Mouse (Mus musculus) stomach, embryonic 14.5 days (tissue): ENCODE results near the gene Cc2d2b. TPM values are rescaled to one million over a fixed set of nuclear protein-coding genes. Genes with fewer than 3 reads are reported as not detected.

Experiments used
- ATAC-seq: fragments of 200-750 bp; cut with Nextera tagmentation; 2 replicates; pipeline ENCODE4 v1.8.0; 2017; ENCODE audit warnings: low read depth, moderate TSS enrichment; ENCODE audit not compliant: insufficient number of reproducible peaks, insufficient read depth, low FRiP score
- H3K27ac ChIP-seq: fragments of 300-500 bp; sonication (generic); 2 replicates; pipeline ENCODE4 v1.5.1; 2014; ENCODE audit warnings: mild to moderate bottlenecking, low read length, moderate library complexity, mixed read lengths
- H3K27me3 ChIP-seq: fragments of 300-500 bp; sonication (generic); 2 replicates; pipeline ENCODE4 v1.6.1; 2014; ENCODE audit warnings: low read length, control low read depth, mixed read lengths; ENCODE audit not compliant: control insufficient read depth, insufficient read depth
- H3K36me3 ChIP-seq: fragments of 300-500 bp; sonication (generic); 2 replicates; pipeline ENCODE4 v1.6.1; 2014; ENCODE audit warnings: mild to moderate bottlenecking, control low read depth, low read length, moderate library complexity, mixed read lengths; ENCODE audit not compliant: control insufficient read depth, insufficient read depth
- H3K4me1 ChIP-seq: fragments of 300-500 bp; sonication (generic); 2 replicates; pipeline ENCODE4 v1.6.1; 2014; ENCODE audit warnings: low read length, control low read depth, mixed read lengths; ENCODE audit not compliant: control insufficient read depth, insufficient read depth
- H3K4me2 ChIP-seq: fragments of 300-500 bp; sonication (generic); replicated peaks from 2 replicates; pipeline ENCODE4 v1.6.1; 2014; ENCODE audit warnings: low read depth, low read length, control low read depth
- H3K4me3 ChIP-seq: fragments of 300-500 bp; sonication (generic); 2 replicates; pipeline ENCODE4 v1.5.1; 2014; ENCODE audit warnings: low read depth, low read length, control low read depth
- H3K9ac ChIP-seq: fragments of 300-500 bp; sonication (generic); replicated peaks from 2 replicates; pipeline ENCODE4 v1.6.1; 2014; ENCODE audit warnings: low read depth, mild to moderate bottlenecking, control low read depth, low read length, moderate library complexity, mixed read lengths
- H3K9me3 ChIP-seq: fragments of 300-500 bp; sonication (generic); 2 replicates; pipeline ENCODE4 v1.6.1; 2016; ENCODE audit warnings: low read depth, low read length, control low read depth; ENCODE audit not compliant: control insufficient read depth
- WGBS: fragments of 180-500 bp; shearing (Covaris S2); extraction: QIAGEN DNeasy Blood & Tissue Kit; methylation state at CpG from one replicate; pipeline ENCODE4 v1.1.7; 2014; 5-methylcytosine and 5-hydroxymethylcytosine counted together
- polyA plus RNA-seq: library from polyadenylated mRNA; unstranded; fragments of >200 nt; fragmentation: Nextera tagmentation; extraction: Ambion mirVana; gene quantifications from 2 replicates; pipeline ENCODE4 v1.2.1, GENCODE M21; 2014

Cc2d2b gene
- polyA plus RNA-seq, 1 experiment from 2014 or later, result not detected

DNA sequence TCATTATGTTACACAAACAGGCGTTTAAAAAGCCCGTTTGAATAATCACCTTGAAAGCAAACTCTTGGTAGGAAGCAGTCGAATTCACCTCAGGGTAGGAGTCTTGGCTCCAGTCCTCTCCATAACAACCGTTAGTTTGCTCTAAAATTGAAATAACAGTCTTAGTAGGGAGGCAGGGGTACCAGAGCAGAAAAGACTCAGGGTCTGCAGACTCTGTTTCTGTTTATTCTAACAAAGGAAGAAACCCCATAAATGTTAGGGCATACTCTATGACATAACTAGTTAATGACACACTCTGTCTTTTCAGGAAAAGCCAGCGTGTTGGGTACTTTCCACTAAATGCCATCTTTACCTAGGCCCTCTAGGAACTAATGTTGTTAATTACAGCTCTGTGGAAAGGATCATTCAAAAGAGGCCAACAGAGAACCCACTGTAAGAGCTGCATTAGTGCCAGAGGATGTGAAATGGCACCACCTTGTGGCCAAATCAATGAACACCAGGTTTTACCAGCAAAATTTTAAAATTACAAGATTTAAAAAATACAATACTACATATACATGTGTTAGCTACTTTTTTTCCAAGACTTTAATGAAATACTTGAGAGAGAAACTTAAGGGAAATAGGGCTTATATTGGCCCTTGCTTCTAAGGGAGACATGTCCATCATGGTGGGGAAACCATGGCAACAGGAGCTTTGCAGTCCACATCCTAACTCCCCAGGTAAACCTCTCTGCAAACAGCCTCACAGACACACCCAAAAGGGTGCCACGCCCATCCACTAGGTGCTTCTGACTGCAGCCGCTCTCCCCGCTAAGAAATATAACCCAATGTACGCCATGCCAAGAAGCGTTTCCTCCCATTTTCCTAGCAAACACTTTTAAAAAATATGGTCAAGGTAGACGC, 26.2 kb upstream of the Cc2d2b start:
- Histone ChIP-seq H3K36me3 (no peaks in the 10 kb centered on the region), H3K4me3 (no peak overlapping the region), H3K27ac (no peak overlapping the region), H3K9me3 (no peaks in the 10 kb centered on the region), H3K4me1 (no peaks in the 10 kb centered on the region), H3K9ac (no peak overlapping the region), H3K27me3 (no peaks in the 10 kb centered on the region), H3K4me2 (no peak overlapping the region)
- 49% methylated on average over 11 of the region's 11 CpGs for WGBS
- ATAC-seq, result no peak

- H3K27me3 ChIP-seq, result no peaks in the 10 kb centered on the region
- H3K4me3 ChIP-seq, result no peak overlapping the region
- H3K9ac ChIP-seq, result no peak overlapping the region
- H3K4me2 ChIP-seq, result no peak overlapping the region
- no peaks in the 10 kb centered on the region for H3K4me1 ChIP-seq
- H3K27ac ChIP-seq, result no peak overlapping the region
- no peaks in the 10 kb centered on the region for H3K9me3 ChIP-seq
- 34% methylated on average over 10 of the region's 10 CpGs for WGBS
- no peak for ATAC-seq
- no peaks in the 10 kb centered on the region for H3K36me3 ChIP-seq
Observed at GRCm38 (mm10) chr19:40723516-40723915, 25.0 kb upstream of the Cc2d2b start.

GRCm38 (mm10) chr19:40726148-40726547, 22.4 kb upstream of the Cc2d2b start:
- Histone ChIP-seq H3K27me3 (no peaks in the 10 kb centered on the region), H3K27ac (no peak overlapping the region), H3K4me1 (no peaks in the 10 kb centered on the region), H3K9me3 (no peaks in the 10 kb centered on the region), H3K4me2 (no peak overlapping the region), H3K36me3 (no peaks in the 10 kb centered on the region), H3K4me3 (no peak overlapping the region), H3K9ac (no peak overlapping the region)
- WGBS, result 68% methylated on average over 4 of the region's 4 CpGs
- no peak for ATAC-seq

GRCm38 (mm10) chr19:40726614-40727013, 21.9 kb upstream of the Cc2d2b start:
- no peak overlapping the region for H3K4me3 ChIP-seq
- ATAC-seq, result no peak
- 62% methylated on average over 2 of the region's 2 CpGs for WGBS

DNA sequence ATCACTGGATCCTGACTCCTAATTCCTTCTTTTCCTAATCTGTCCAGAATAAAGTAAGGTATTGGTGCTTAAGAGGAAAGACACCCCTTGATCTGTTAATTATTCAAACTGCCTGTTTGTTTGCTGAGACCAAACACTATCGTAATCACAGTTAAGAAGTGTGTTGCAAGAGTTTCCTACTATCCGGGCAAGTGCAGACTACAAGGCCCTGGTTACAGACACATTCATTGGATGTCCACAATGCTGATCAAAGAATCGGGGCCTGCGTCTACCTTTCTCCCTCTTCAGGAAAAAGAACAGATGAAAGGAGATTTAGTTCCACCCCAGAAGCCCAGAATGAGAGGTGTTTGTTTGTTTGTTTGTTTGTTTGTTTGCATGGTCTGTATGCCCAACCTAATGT, 20.3 kb upstream of the Cc2d2b start:
- no peaks in the 10 kb centered on the region for H3K36me3 ChIP-seq
- H3K9ac ChIP-seq, result no peak overlapping the region
- no peak overlapping the region for H3K4me2 ChIP-seq
- WGBS, result 85% methylated on average over 4 of the region's 4 CpGs
- H3K27ac ChIP-seq, result no peak overlapping the region
- no peak overlapping the region for H3K4me3 ChIP-seq
- no peaks in the 10 kb centered on the region for H3K4me1 ChIP-seq
- H3K27me3 ChIP-seq, result no peaks in the 10 kb centered on the region
- H3K9me3 ChIP-seq, result no peaks in the 10 kb centered on the region
- ATAC-seq, result no peak

More at GRCm38 (mm10) chr19:40726614-40727013, 21.9 kb upstream of the Cc2d2b start:
- H3K4me2 ChIP-seq, result no peak overlapping the region
- H3K27me3 ChIP-seq, result no peaks in the 10 kb centered on the region
- H3K36me3 ChIP-seq, result no peaks in the 10 kb centered on the region
- H3K4me1 ChIP-seq, result no peaks in the 10 kb centered on the region
- H3K9me3 ChIP-seq, result no peaks in the 10 kb centered on the region
- H3K27ac ChIP-seq, result no peak overlapping the region
- H3K9ac ChIP-seq, result no peak overlapping the region

DNA sequence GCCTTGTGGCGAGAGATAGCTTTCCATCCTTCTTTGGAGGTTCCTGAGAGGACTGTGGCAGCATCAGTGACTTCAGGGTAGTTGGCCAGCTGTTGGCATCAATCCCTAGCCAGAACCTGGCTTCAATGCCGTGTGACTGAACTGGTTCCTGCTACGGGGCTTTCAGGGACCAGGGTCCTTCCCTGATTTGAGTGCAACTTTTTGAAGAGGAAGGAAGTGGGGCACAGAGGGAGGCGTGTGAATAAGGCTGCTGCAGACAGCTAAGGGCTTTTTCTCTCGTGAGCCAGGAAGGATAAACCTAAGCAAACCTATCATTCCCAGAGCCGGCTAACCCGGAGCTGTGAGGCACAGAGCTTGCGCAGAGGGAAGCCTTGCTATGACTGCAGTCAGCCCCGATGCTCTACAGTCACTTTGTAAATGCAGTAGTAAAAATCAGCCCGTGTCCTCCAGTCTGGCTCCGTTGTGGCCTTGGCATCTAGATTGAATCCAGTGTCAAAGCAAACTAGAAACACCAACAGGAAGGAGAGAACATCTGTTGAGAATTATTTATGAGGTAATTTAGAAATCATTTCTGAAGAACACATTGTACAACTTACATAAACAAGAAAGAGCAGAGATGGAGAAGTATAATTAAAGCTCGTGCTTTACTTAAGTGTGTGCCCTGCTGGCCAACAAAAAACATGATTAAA, 19.7 kb upstream of the Cc2d2b start:
- WGBS, result 52% methylated on average over 12 of the region's 12 CpGs
- H3K9me3 ChIP-seq, result no peaks in the 10 kb centered on the region
- H3K4me1 ChIP-seq, result no peaks in the 10 kb centered on the region
- no peaks in the 10 kb centered on the region for H3K36me3 ChIP-seq
- H3K4me2 ChIP-seq, result no peak overlapping the region
- H3K4me3 ChIP-seq, result no peak overlapping the region
- H3K9ac ChIP-seq, result no peak overlapping the region
- H3K27me3 ChIP-seq, result no peaks in the 10 kb centered on the region
- H3K27ac ChIP-seq, result no peak overlapping the region
- ATAC-seq, result no peak

GRCm38 (mm10) chr19:40733409-40733808, 15.1 kb upstream of the Cc2d2b start:
- Histone ChIP-seq H3K27ac (no peak overlapping the region), H3K36me3 (no peaks in the 10 kb centered on the region), H3K4me1 (no peaks in the 10 kb centered on the region), H3K9me3 (no peaks in the 10 kb centered on the region), H3K9ac (no peak overlapping the region), H3K27me3 (no peaks in the 10 kb centered on the region), H3K4me2 (no peak overlapping the region), H3K4me3 (no peak overlapping the region)
- ATAC-seq, result no peak
- WGBS, result 73% methylated on average over 10 of the region's 10 CpGs

- Histone ChIP-seq H3K36me3 (no peaks in the 10 kb centered on the region), H3K4me3 (no peak overlapping the region), H3K27ac (no peak overlapping the region), H3K9ac (no peak overlapping the region), H3K27me3 (no peaks in the 10 kb centered on the region), H3K9me3 (no peaks in the 10 kb centered on the region), H3K4me1 (no peaks in the 10 kb centered on the region), H3K4me2 (no peak overlapping the region)
- WGBS, result 75% methylated on average over 4 of the region's 4 CpGs
- no peak for ATAC-seq
Observed at GRCm38 (mm10) chr19:40733849-40734248, 14.7 kb upstream of the Cc2d2b start.
